Mouse (Mus musculus) MEL (cell line): Measurements from ENCODE around the gene Cdk5r2.

Experiments
- CHD1 ChIP-seq: IDR thresholded peaks from 2 replicates; pipeline ENCODE4 v1.6.1; 2012; ENCODE audit warnings: low read depth, mild to moderate bottlenecking, inconsistent platforms, low read length, improper control_type of control experiment
- CTCF ChIP-seq, 3 experiments: IDR thresholded peaks in 2 of 3; conservative IDR thresholded peaks in 1 of 3; 2 replicates each; pipeline ENCODE4 v1.5.1; 2011 to 2012; ENCODE audit warnings: low read length in 3 of 3, low read depth in 2 of 3, mild to moderate bottlenecking in 2 of 3, improper control_type of control experiment in 1 of 3, inconsistent platforms in 1 of 3, mixed read lengths in 1 of 3, moderate library complexity in 1 of 3; ENCODE audit not compliant: control insufficient read depth in 1 of 3, insufficient read depth in 1 of 3, poor library complexity in 1 of 3, severe bottlenecking in 1 of 3
- E2F4 ChIP-seq: IDR thresholded peaks from 2 replicates; pipeline ENCODE4 v1.6.1; 2011; ENCODE audit warnings: low read depth, low read length, improper control_type of control experiment, borderline replicate concordance
- ELF1 ChIP-seq: IDR thresholded peaks from 2 replicates; pipeline ENCODE4 v1.6.1; 2014; ENCODE audit warnings: low read depth, mild to moderate bottlenecking, inconsistent platforms, low read length, improper control_type of control experiment, moderate library complexity
- EP300 ChIP-seq, 2 experiments: IDR thresholded peaks; 2 replicates each; pipeline ENCODE4 v1.6.1; 2011; ENCODE audit warnings: improper control_type of control experiment in 2 of 2, low read length in 2 of 2, low read depth in 1 of 2, mild to moderate bottlenecking in 1 of 2
- MAX ChIP-seq: IDR thresholded peaks from 2 replicates; pipeline ENCODE4 v1.6.1; 2011; ENCODE audit warnings: low read length, improper control_type of control experiment
- MYC ChIP-seq: IDR thresholded peaks from 2 replicates; pipeline ENCODE4 v1.6.1; 2011; ENCODE audit warnings: low read depth, mild to moderate bottlenecking, low read length, improper control_type of control experiment, moderate library complexity
- POLR2A ChIP-seq, 2 experiments: IDR thresholded peaks; 2 replicates each; pipeline ENCODE4 v1.6.1; 2011 to 2012; ENCODE audit warnings: low read length in 2 of 2, mild to moderate bottlenecking in 2 of 2, control low read depth in 1 of 2, improper control_type of control experiment in 1 of 2, low read depth in 1 of 2, moderate library complexity in 1 of 2; ENCODE audit not compliant: control insufficient read depth in 1 of 2, insufficient read depth in 1 of 2, poor library complexity in 1 of 2
- POLR2AphosphoS2 ChIP-seq: IDR thresholded peaks from 2 replicates; pipeline ENCODE4 v1.6.1; 2011; ENCODE audit warnings: low read length, improper control_type of control experiment
- POLR2AphosphoS5 ChIP-seq: IDR thresholded peaks from 2 replicates; pipeline ENCODE4 v1.6.1; 2012; ENCODE audit warnings: low read depth, borderline replicate concordance, mild to moderate bottlenecking, inconsistent platforms, low read length, moderate library complexity, mixed read lengths
- RCOR1 ChIP-seq: IDR thresholded peaks from 2 replicates; pipeline ENCODE4 v1.6.1; 2012; ENCODE audit warnings: low read depth, mild to moderate bottlenecking, inconsistent platforms, low read length, improper control_type of control experiment
- ZC3H11A ChIP-seq: IDR thresholded peaks from 2 replicates; pipeline ENCODE4 v1.6.1; 2012; ENCODE audit warnings: low read depth, mild to moderate bottlenecking, inconsistent platforms, low read length, improper control_type of control experiment
- ZMIZ1 ChIP-seq: IDR thresholded peaks from 2 replicates; pipeline ENCODE4 v1.6.1; 2012; ENCODE audit warnings: low read depth, mild to moderate bottlenecking, inconsistent platforms, low read length, improper control_type of control experiment, moderate library complexity

- TF ChIP-seq RCOR1 = no peak
- TF ChIP-seq CTCF (IDR thresholded peaks at IDR 0.05 in 2 of 3, conservative IDR thresholded peaks at IDR 0.05 in 1 of 3; ENCODE audit: control insufficient read depth in 1 of 3, insufficient read depth in 1 of 3, low read depth in 2 of 3, low read length in 3 of 3, poor library complexity in 1 of 3, severe bottlenecking in 1 of 3) = peak; percentile 20 to 47 (median 36); a peak in 5 of 6 replicates
- no peak for TF ChIP-seq POLR2AphosphoS5
- no peak for TF ChIP-seq ELF1
- TF ChIP-seq E2F4 = no peak
- TF ChIP-seq MAX = no peak
- no peak for TF ChIP-seq ZMIZ1
- no peak for TF ChIP-seq CHD1
- no peak for TF ChIP-seq EP300 (IDR thresholded peaks at IDR 0.05; ENCODE audit: low read depth in 1 of 2, low read length in 2 of 2)
- no peak for TF ChIP-seq POLR2AphosphoS2
- TF ChIP-seq POLR2A (IDR thresholded peaks at IDR 0.05; ENCODE audit: control insufficient read depth in 1 of 2, insufficient read depth in 1 of 2, low read depth in 1 of 2, low read length in 2 of 2, poor library complexity in 1 of 2) = no peak
- TF ChIP-seq MYC = no peak
- no peak for TF ChIP-seq ZC3H11A
Observed at GRCm38 (mm10) chr1:74814931-74815647, 39.6 kb upstream of the Cdk5r2 start.
